Mouse (Mus musculus): ENCODE data around the gene Nudt9.
A peak's percentile ranks its signal among the peaks of the same experiment; 100 is the strongest.

DNA sequence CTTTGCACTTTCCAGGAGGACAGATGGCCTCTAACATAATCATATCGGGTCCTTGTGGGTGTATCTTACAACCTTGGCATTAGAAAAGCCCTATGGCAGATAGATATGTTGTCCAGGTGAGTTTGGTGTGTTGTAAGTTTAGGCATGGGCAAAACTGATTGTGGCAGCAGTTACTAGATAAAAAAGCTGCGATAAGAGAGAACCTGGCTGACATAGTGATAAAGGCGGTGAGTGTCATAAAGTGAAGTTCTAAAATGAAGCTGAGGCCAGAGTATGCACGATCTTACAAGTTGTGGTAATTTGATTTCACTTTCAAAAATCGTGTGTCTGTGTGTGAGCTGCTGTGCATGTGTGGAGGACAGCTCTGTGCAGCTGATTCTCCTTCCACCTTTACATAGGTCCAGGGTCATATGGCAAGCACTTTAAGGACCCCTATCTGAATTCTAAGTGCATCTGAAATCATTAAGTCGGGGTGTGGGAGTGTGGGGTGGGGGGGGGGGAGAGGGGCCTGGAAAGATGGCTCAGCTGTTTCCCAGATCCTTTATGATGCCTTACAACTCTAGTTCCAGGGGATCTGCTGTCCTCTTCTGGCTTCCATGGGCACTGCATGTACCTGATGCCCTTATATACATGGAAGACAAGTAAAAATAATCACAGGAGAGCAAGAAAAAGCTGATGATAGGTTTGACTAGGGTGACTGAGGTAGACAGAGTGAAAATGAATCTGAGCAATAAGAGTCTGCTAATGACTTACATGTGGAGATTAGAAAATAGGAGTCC is 6.8 kb upstream of the Nudt9 start:
- peak; percentile 88 for TF ChIP-seq CTCF (IDR thresholded peaks at IDR 0.05)
- TF ChIP-seq EP300 (IDR thresholded peaks at IDR 0.05) = no peak
